Mouse (Mus musculus) layer of hippocampus, adult 9-10 months (tissue): Measurements from ENCODE around the gene Svs5.

Experiments used
- DNase-seq: peaks from one replicate; pipeline ENCODE4 v3.0.0; 2022; ENCODE audit warnings: low spot score

The Svs5 gene

DNA sequence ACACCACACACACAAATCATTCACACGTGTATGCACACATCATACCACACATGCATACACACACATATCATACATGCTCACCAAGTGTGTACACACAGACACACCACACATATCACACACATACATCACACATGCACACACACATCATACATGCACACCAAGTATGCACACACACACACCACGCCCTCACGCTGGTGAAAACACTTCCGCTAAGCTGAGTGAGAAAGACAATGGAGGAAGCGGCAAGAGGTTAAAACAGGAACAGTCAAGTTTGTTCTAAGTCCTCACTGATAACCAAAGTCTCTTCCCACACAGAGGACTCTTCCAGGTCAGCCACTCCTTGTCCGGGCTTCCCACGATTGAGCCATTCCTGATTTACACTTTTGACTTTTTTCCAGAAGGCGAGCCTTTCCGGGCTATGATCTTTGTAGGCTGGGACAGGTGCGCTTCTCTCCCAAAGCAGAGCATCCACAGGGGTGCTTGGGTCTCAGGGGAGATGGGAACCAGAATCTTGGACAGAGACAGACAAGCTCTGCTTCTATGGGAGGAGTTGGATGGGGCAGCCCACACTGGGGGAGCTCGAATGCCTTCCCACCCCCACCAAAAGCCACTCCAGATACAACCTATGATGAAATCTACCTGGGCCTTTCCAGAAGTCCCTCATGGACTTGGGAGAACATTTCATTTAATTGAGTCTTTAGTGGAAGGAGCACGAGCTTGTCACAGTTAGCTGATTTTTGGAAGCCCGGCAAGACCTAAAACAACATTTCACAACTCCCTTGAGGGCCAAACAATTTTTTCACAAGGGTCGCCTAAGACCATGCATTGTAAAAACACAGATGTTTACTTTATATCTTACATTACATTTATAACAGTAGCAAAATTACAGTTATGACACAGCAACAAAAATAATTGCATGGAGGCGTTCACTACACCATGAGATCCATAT lies 45.2 kb downstream of the Svs5 start:
- DNase-seq, result no peak

GRCm38 (mm10) chr2:164381726-164382125 lies 49.2 kb downstream of the Svs5 start:
- DNase-seq, result no peak

DNA sequence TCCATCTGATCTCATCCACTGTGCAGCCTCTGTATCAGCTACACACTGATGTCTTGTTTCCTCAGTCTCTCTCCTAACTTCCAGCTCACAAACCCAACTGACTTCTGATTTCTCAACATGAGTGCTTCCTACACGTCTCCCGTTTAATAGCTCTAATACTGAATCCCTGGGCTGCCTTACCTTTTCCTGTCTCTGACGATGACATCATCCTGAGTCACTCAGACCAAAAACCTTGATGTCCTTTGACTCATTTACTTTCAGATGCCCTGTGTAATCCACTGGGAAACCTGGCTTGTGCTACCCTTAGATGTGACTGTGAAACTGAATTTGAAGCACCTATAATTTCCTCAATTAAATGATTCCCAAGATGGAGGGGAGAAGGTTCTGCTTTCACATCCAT lies 50.4 kb downstream of the Svs5 start:
- DNase-seq, result no peak
